Mouse (Mus musculus) fat pad, adult 2 months (tissue): ENCODE measurements around the gene Uspl1.

ENCODE experiments used
- DNase-seq: peaks from one replicate; pipeline ENCODE4 v3.0.0-alpha.2; 2011; ENCODE audit warnings: low read depth, low spot score; ENCODE audit errors: extremely low read depth

The Uspl1 gene

DNA sequence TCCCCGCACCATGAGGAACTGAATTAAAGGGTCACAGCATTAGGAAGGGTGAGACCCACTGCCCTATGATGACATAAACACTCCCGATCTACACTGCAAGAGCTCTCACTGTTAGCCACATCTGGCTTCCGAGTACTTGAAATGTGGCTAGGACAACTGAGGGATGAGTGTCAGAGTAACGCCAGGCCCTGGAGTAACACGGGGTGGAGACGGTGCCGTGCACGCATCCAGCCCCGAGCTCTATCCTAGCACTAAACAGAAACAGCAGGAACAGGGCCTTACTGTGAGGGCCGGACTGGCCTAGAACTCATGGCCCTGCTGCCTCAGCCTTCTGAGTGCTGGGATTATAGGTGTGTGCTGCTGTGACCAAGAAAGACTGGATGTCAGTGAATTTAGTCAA is 18.1 kb upstream of the Uspl1 start:
- DNase-seq: no peak

DNA sequence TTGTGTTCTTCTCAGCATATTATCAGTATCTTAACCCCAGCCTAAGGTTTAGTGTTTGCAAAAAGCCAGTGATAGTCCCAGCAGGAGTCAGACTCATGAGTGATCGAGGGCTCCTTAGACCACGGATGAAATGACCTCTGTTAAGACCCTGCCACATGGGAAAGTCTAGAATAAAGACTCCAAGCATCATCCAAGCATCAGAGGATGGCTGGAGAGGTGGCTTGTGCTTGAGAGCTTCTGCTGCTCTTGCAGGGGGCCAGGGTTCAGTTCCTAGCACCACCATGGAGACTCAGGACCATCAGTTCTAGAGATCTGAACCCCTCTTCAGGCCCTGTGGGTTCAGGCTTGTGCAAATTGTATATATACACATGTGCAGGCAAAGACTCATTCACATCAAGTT is 16.1 kb upstream of the Uspl1 start:
- DNase-seq: no peak

DNA sequence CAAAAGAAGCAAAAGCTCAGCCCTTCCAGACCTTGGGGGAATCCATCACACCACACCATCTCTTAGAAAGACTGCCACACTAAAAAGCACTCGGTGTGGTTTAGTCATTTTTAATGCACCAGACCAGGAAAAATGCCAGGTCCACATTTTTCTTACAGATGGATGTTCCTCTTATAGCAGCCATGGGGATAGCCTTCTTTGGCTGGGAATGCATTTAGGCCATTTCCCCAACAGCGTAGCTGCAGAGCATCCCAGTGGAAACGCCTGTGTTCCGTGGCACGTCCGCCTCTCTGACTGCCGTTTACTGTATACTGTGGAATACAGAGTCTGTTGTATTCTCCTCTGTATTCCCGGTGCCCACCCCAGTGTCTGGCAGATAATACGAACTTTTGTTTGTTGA is 15.3 kb upstream of the Uspl1 start:
- DNase-seq: no peak

DNA sequence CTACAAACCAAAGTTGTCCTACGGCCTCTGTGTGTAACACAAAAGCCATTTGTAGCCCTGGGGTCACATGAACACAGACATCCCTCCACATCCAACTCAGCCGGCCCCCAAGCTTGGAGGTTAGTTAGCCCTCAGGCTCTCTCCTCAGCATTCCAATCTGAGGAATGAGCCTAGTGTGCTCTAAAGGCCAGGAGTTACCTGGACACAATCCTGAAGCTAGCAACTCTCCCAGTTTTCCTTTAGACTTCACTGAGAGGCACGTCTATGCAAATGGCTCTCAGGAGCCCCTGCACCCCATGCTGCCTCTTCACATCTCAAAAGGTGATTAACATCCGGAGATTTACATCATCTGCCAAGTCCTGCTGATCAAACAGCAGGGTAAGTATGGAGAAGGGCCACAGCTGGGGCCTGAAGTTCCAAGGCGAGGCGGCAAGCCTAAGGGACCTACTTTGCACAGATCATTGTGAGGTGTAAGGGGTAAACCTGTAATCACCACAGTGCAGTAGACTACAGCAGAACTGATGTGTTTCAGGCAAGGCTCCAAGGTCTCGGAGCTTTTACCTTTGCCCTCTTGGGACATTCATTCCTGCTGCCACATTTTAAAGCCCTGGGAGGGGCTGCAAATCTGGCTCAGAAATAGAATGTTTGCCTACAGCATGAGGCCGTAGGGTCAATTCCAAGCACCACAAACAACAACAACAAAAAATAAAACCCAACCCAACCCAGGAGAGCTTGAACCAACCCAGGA is 13.1 kb upstream of the Uspl1 start:
- no peak for DNase-seq

DNA sequence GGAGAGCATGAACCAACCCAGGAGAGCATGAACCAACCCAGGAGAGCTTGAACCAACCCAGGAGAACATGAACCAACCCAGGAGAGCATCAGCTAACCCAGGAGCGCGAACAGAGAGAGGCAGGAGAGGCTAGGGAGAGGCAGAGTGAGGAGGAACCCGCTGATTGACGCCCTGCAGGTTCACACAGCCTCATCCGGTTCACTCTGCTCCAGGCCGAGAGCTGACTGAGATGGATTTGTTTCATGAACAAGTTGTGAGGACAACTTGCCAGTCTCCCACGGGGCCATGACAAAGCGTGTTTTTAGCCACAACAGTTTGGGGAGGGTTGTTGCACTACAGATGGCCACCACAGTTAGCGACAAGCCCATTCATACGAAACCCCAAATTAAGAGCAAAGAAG is 11.9 kb upstream of the Uspl1 start:
- no peak for DNase-seq

DNA sequence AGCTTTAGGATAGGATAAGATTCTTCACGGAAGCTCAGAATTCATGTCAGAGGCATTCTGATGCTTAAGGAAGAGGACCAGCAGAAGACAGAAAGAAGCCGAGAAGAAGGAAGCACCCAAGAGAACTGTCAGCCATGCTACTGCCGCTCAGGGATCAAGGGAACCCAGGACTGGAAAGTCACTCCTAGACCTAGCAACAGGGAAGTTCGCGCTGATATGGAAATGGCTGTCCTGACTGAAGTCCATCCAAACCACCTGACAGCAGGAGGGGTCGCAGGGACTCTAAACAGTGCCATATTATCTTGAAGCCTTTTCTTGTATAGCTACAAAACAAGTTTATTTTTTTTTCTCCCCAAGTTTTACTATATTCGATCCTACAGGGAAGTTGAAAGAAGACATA is 9.6 kb upstream of the Uspl1 start:
- no peak for DNase-seq

DNA sequence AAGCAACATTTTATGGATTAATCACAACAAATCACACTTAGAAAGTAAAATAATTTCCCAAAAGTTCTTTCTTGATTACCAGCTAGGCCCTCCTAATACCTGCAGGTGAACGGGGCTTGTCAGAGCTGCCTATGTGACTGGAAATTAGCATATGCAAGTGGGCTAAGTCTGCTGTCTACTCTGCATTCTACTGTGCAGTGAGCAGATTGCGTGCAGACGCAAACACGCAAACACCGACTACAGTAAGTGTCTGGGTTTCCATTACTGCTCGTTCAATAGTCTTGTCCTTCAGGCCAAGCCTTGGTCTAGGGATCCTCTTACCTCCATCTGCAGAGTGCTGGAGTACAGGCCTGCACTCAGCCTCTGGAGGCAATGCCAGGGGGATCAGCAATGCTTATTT is 8.4 kb upstream of the Uspl1 start:
- DNase-seq: no peak

DNA sequence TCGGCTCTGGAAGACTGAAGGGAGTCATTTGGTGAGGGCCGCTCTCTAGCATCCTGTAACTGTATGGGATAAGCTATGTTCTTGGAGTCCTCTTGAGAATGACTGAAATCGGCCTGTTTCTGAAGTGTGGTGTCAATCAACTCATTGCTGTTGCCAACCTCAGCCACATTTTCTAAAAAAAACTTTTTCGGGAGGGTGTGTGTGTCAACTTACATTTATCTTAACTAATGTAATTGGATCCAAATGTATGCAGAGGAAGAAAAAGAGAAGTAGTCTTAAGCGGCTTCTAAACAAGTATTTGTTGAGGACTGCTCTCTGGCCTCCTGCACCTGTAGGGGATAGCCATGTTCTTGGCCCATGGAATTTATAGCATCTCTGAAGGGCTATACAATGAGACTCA is 6.1 kb upstream of the Uspl1 start:
- DNase-seq: no peak

DNA sequence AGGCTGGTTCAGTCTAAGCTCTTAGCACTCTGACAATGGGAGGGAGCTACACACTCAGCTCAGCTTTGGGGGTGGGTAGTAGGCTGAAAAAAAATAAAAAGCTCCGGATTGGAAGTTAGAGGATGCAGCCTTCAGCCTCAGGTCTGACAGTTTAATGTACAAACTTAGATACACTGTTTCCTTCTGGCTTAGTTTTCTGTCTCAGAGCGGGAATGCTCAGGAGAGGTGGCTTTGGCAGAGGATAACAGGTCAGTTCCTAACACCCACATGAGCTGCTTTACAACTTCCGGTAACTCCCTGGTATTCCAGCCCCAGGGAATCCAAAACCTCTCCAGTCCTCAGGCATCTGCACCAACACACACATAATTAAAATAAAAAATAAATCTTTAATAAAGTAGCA is 4.3 kb upstream of the Uspl1 start:
- DNase-seq: no peak

DNA sequence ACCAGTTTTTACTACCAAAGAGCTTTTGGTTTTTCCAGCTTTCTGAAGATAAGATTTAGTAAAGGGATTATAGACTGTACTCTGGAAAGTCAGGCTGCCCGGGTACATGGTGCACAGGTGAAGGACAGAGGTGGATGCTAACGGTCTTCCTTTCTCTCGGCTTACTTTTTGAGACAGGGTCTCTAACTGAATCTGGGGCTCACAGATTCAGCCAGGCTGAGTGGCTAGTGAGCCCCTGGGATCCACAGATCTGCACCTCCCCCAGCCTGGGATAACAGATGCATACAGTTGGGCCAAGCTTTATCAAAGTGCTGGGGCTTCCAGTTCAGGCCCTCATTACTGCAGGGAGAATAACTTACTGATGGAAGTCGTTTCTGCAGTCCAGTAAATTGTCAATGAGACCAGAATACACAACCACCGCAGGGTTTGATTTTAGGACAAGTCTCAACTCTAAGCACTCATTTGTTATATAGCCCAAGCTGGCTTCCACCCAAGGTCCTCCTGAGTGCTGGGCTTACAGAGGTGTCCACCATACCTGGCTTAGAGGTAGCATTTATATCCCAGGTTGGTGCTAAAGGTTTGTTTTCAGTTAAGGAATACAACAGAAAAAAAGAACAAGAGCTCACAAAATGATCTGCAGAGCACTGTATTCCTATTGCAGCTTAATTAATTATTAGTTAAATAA is 1.8 kb upstream of the Uspl1 start:
- no peak for DNase-seq

DNA sequence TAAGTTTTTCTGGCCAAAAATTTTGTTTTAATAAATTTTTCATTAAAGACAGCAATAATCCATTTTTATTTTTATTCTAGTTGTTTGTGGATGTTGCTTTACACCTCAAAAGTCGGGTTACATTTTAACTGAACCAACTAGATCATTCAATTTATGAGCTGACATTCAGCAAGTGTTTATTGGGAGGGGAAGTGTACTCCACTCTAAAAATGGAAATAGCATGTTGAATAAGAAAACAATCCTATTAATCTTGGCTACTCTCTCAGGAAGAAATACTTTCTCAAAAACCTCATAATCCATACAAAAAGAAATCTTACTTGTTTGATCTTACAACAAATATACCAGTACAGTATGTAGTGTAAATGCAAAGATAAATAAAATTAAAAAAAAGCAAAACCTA is 1.0 kb upstream of the Uspl1 start:
- DNase-seq: no peak

DNA sequence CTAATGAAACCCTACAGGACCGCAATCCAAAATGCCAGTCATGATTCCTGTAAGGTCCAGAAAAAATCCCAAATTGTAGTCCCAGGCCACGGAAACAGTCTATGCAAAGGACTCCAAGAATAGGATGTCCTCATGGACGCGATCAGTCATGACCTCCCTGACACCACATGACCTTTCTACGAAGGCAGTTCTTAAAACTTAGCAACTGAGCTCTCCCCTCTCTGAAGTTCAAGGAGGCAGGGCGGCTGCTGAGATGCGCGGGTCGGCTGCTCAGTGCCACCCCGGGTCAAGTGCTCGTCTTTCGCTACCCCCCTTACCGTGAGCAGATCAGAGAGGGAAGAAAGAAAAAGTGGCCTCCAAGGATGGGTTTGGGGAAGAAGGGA is 438 bp upstream of the Uspl1 start:
- no peak for DNase-seq

DNA sequence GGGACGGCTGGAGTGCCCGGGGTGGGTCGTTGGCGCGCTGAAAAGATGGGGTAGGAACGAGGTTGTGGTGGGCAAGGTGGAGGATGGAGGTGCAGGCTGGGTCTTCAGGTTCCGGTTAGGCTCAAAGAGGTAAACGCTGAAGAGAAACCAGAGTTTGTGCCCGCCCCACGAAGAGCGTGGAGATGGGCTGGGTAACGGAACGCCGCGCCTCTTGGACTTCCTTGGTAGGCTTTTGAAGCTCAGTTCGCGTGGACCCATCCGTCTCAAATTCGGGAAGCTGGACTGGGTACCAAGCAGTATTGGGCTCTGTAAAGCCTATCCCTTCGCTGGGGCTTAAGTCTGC is 665 bp downstream of the Uspl1 start:
- DNase-seq: no peak

DNA sequence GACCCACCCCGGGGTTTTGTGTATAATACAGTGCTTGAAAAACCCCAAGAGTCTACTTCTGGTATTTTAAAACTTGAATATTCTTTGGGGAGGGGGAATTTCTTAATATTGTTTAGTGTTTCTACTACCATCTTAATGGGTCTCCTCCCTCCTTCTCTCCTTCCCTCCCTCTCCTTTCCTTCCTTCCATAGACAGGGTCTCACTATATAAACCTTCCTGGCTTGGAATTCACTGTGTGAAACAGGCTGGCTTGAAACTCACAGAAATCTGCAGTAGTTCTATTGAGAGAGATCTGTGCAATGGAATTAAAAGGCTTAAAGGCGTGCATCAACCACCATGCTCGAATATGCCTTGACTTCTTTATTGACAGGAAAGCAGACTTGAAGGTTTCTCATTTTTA is 1.7 kb downstream of the Uspl1 start:
- DNase-seq: no peak

DNA sequence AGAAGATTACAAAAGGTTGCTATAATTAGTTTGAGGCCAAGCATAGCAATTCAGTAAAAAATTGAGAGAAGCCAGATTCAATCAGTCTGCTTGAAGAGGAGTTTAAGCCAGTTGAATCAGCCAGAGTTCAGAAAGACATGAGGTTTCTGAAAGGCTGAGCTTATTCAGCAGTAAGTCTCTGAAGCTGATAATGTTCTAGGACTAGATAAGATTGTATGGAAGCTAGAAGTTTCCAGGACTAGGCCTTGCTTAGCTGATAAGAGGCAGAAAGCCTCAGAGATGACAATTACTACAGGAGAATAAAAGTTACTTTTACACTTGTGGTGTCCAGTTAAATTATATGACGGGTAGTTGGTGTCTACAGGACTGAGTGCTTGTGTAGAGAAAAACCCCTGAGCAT is 6.0 kb downstream of the Uspl1 start:
- DNase-seq: no peak

DNA sequence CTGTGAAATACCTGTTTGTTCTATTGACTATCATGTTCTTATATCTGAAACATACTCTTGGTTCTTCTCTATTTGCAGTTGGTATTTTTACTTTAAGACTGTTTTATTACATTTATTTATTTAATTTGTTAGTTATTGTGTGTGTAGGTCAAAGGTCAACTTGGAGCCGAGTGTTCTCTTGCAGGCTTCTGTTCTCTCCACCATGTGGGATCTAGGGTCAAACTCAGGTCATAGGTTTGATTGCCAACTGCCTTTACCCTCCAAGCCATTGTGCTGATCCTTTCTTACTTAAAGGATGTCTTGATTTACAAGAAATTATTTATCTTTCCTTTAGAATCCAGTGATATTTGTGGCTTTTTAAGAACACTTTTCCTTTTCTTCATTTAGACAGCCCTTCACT is 12.5 kb downstream of the Uspl1 start:
- DNase-seq: no peak

DNA sequence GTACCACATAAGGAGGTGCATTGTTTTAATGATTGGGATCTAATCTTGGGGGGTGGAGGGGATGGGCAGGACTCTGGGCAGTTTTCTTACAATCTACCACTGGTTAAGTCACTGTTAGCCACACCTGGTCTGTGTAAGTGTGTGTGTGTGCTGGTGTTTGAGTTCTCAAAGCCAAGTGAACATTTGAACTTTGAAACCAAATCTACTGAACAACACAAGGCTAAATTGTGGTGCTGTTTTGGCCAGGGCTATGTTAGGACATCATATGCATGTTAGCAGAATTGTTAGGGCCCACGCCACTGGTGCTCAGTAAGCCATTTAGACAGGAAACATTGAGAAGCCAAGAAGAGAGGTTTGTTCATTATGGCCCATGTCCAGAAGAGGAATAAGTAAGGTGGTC is 14.6 kb downstream of the Uspl1 start:
- no peak for DNase-seq

DNA sequence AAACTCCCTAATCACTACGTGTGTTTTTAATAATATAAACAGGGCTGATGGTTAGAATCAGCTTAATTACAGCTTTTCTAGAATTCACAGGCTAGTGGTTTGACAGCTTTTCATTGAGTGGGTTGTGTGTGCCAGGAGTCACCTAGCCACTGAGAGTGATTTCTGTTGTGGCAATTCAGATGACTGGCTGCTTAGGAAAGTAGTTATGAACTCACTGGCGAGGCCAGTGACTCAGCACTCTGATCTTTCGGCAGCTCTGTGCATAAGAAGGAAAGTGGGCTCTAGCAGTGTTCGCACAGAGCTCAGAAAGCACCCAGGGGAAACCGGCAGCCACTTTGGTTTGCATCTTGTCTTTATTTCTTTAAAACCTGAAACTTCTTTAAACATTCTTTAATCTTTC is 18.8 kb downstream of the Uspl1 start:
- DNase-seq: no peak

DNA sequence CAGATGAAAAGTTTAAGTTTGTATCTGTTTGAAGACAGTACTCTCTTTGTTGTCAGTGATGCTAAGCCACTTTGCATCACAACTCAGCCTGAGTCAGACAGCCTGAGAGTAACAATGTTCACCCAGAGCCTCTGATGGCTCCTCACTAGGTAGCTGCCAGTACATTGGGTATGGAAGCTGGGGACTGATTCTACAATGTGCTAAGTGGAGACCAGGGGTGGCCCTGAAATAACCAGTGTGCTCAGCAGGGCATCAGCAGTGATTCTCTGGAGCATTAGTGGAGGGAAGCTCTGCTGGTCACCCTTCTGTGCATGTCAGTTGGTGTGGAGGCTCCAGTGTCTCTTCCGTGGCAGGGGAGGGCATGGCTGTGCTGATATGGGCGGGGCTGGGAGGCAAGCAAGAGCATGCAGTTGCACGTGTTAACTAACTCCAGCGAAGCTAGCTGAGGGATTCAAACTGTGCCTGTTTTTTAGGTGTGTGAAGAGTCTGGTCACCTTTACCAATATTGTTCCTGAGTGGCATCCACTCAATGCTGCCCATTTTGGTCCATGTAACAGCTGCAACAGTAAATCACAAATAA is 19.7 kb downstream of the Uspl1 start:
- DNase-seq: no peak

DNA sequence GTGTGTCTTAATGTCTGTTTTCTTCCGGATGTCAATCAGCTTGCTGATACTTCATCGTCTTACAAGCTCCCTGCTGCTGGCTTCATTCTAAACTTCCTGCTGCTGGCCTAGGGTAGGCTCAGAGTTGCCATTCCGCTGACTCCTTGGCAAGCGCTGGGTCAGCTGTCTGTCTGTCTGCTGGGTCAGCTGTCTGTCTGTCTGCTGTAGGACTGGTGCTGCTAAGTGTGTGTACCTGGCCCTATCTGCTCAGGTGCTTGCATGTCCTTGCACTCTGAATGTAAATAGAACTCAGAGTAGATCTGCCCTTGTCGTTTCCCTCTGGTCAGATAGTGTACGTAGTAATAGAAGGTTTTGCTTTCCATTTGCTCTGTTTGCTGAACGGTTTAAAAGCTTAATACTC is 20.7 kb downstream of the Uspl1 start:
- DNase-seq: no peak

DNA sequence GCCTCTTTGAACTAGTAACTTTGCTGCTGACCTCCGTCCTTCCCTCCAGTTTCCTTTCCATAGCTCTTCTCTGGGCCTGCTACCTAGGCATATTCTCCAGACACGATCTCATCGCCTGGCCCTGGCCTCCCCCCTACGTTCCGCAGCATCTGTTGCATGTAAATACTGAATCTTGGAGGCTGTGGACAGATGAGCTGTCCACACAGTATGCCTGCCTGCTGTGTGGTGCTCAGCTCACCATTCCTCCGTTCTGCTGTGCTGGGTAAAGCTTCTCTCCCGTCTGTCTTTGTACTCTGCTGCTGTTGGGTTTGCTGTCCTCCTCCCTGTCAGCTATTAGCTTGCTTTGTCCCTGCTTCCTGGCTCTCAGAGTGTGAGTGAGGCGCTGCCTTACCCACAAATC is 21.1 kb downstream of the Uspl1 start:
- no peak for DNase-seq

DNA sequence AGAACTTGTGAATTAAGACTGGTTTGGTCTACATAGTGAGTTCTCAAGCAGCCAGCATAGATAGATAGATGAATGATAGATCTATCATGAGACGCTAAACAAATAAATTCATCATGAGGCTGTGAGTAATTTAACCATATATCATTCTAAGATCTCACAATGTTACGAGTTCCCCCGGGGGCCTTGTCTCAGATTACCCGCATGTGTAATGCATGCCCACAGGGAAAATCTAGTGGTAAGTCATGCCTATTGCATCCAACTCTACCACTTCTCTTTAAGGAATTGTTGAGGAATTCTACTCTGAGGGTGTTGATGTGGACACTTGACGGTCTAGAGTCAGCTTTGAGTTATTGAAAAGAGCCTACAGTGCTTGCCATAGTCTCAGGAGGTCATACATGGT is 22.1 kb downstream of the Uspl1 start:
- no peak for DNase-seq

DNA sequence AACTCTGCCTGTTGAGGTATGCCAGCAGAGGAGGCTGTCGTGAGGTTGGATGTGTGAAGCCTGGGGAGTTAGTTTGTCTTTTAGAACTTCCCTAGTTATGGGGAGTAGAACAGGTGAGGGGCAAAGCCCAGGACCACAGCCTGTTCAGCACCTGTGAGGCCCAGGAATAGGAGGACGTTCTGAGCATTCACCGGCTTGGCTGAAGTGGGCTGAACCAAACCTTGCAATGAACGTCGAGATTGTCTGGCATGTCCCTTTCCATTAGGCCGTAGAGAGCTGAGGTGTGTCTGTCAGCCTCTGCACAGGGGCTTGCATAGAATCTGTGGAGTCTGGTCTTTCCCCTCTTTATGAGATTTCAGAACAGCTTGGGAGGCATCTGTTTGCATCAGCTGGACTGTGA is 23.5 kb downstream of the Uspl1 start:
- no peak for DNase-seq
